Mouse (Mus musculus) liver (tissue): ENCODE data around the gene Ppfibp2.

Source experiments
- DNase-seq: peaks from one replicate; pipeline ENCODE4 v3.0.0-alpha.2; 2020; ENCODE audit warnings: mixed read lengths

The Ppfibp2 gene

GRCm38 (mm10) chr7:107664063-107665056 lies 69.4 kb downstream of the Ppfibp2 start:
- DNase-seq = no peak

GRCm38 (mm10) chr7:107665221-107665585 lies 70.2 kb downstream of the Ppfibp2 start:
- no peak for DNase-seq

GRCm38 (mm10) chr7:107665586-107666261 lies 70.7 kb downstream of the Ppfibp2 start:
- no peak for DNase-seq

GRCm38 (mm10) chr7:107666262-107666902 lies 71.4 kb downstream of the Ppfibp2 start:
- no peak for DNase-seq

GRCm38 (mm10) chr7:107668514-107668913 lies 73.5 kb downstream of the Ppfibp2 start:
- no peak for DNase-seq

GRCm38 (mm10) chr7:107675224-107675623 lies 80.2 kb downstream of the Ppfibp2 start:
- DNase-seq = no peak

- DNase-seq = no peak
Measured at GRCm38 (mm10) chr7:107680151-107680852, 85.3 kb downstream of the Ppfibp2 start.

GRCm38 (mm10) chr7:107681306-107681705 lies 86.3 kb downstream of the Ppfibp2 start:
- DNase-seq = no peak

- no peak for DNase-seq
Measured at GRCm38 (mm10) chr7:107683162-107683561, 88.2 kb downstream of the Ppfibp2 start.

GRCm38 (mm10) chr7:107683622-107684021 lies 88.6 kb downstream of the Ppfibp2 start:
- DNase-seq = no peak

GRCm38 (mm10) chr7:107685238-107685954 lies 90.4 kb downstream of the Ppfibp2 start:
- DNase-seq = no peak

GRCm38 (mm10) chr7:107685955-107686285 lies 90.9 kb downstream of the Ppfibp2 start:
- no peak for DNase-seq

- no peak for DNase-seq
Measured at GRCm38 (mm10) chr7:107687412-107687811, 92.4 kb downstream of the Ppfibp2 start.

GRCm38 (mm10) chr7:107688040-107688439 lies 93.0 kb downstream of the Ppfibp2 start:
- DNase-seq = no peak

GRCm38 (mm10) chr7:107690426-107691221 lies 95.6 kb downstream of the Ppfibp2 start:
- DNase-seq = no peak

- DNase-seq = no peak
Measured at GRCm38 (mm10) chr7:107691493-107691892, 96.5 kb downstream of the Ppfibp2 start.

- no peak for DNase-seq
Measured at GRCm38 (mm10) chr7:107694254-107694947, 99.4 kb downstream of the Ppfibp2 start.

- DNase-seq = no peak
Measured at GRCm38 (mm10) chr7:107697066-107697465, 102.1 kb downstream of the Ppfibp2 start.

- no peak for DNase-seq
Measured at GRCm38 (mm10) chr7:107699926-107700325, 104.9 kb downstream of the Ppfibp2 start.

- no peak for DNase-seq
Measured at GRCm38 (mm10) chr7:107700646-107701045, 105.6 kb downstream of the Ppfibp2 start.
